Mouse (Mus musculus): ENCODE measurements around the gene Gucd1. TPM values are rescaled to one million over a fixed set of nuclear protein-coding genes. Genes with fewer than 3 reads are reported as not detected.
"Not testable (repeated sequence)": the region's sequence is repeated elsewhere in the genome, so short reads cannot be mapped to it uniquely, and the experiment has no call there.

The Gucd1 gene
- polyA plus RNA-seq, 1 experiment from 2014 or later, result 32.8 TPM

GRCm38 (mm10) chr10:75456061-75456831, 61.5 kb downstream of the Gucd1 start:
- not testable (repeated sequence) for H3K36me3 ChIP-seq (ENCODE audit: control insufficient read depth, insufficient read depth, low read length); H3K9me3 ChIP-seq (ENCODE audit: control insufficient read depth, low read length); H3K9ac ChIP-seq (ENCODE audit: low read length); H3K4me3 ChIP-seq (ENCODE audit: control insufficient read depth in 1 of 2, insufficient read depth in 1 of 2, low read depth in 1 of 2, low read length in 2 of 2); H3K27me3 ChIP-seq (ENCODE audit: control insufficient read depth, insufficient read depth, low read length)
- Histone ChIP-seq H3K4me1 (ENCODE audit: control insufficient read depth in 2 of 2, insufficient read depth in 2 of 2, low read length in 2 of 2) (peaks cover 9 to 15% of the 10 kb centered on the region in 2 experiments), H3K4me2 (ENCODE audit: low read length) (peak overlapping the region; percentile 37), H3K27ac (replicated peaks in 1 of 2; ENCODE audit: control insufficient read depth in 1 of 2, insufficient read depth in 1 of 2, low read depth in 2 of 2, low read length in 2 of 2) (peak overlapping the region; percentile 76 to 80)
- ATAC-seq (ENCODE audit: insufficient number of reproducible peaks, insufficient read depth, low FRiP score, low read depth), result peak; percentile 88
- 29% methylated on average over 11 of the region's 18 CpGs for WGBS

GRCm38 (mm10) chr10:75451036-75451786, 66.6 kb downstream of the Gucd1 start:
- Histone ChIP-seq H3K27me3 (ENCODE audit: control insufficient read depth, insufficient read depth, low read length) (no peaks in the 10 kb centered on the region), H3K36me3 (ENCODE audit: control insufficient read depth, insufficient read depth, low read length) (no peaks in the 10 kb centered on the region), H3K4me2 (ENCODE audit: low read length) (peak overlapping the region; percentile 36), H3K9me3 (ENCODE audit: control insufficient read depth, low read length) (no peaks in the 10 kb centered on the region), H3K4me1 (ENCODE audit: control insufficient read depth in 2 of 2, insufficient read depth in 2 of 2, low read length in 2 of 2) (peaks cover 32 to 50% of the 10 kb centered on the region in 2 experiments), H3K27ac (replicated peaks in 1 of 2; ENCODE audit: control insufficient read depth in 1 of 2, insufficient read depth in 1 of 2, low read depth in 2 of 2, low read length in 2 of 2) (peak overlapping the region; percentile 90 to 98), H3K9ac (ENCODE audit: low read length) (peak overlapping the region; percentile 47), H3K4me3 (ENCODE audit: control insufficient read depth in 1 of 2, insufficient read depth in 1 of 2, low read depth in 1 of 2, low read length in 2 of 2) (no peak overlapping the region)
- WGBS, result 9% methylated on average over 10 of the region's 10 CpGs
- peak; percentile 76 for ATAC-seq (ENCODE audit: insufficient number of reproducible peaks, insufficient read depth, low FRiP score, low read depth)

GRCm38 (mm10) chr10:75450331-75450730, 67.4 kb downstream of the Gucd1 start:
- H3K4me3 ChIP-seq (ENCODE audit: control insufficient read depth in 1 of 2, insufficient read depth in 1 of 2, low read depth in 1 of 2, low read length in 2 of 2), result no peak overlapping the region
- WGBS, result 91% methylated on average over 8 of the region's 8 CpGs
- no peak overlapping the region for H3K4me2 ChIP-seq (ENCODE audit: low read length)
- H3K9me3 ChIP-seq (ENCODE audit: control insufficient read depth, low read length), result no peaks in the 10 kb centered on the region
- no peak for ATAC-seq (ENCODE audit: insufficient number of reproducible peaks, insufficient read depth, low FRiP score, low read depth)
- no peak overlapping the region for H3K9ac ChIP-seq (ENCODE audit: low read length)
- H3K36me3 ChIP-seq (ENCODE audit: control insufficient read depth, insufficient read depth, low read length), result no peaks in the 10 kb centered on the region
- no peaks in the 10 kb centered on the region for H3K27me3 ChIP-seq (ENCODE audit: control insufficient read depth, insufficient read depth, low read length)
- peaks cover 32 to 45% of the 10 kb centered on the region in 2 experiments for H3K4me1 ChIP-seq (ENCODE audit: control insufficient read depth in 2 of 2, insufficient read depth in 2 of 2, low read length in 2 of 2)
- peak overlapping the region; percentile 90 to 98 for H3K27ac ChIP-seq (replicated peaks in 1 of 2; ENCODE audit: control insufficient read depth in 1 of 2, insufficient read depth in 1 of 2, low read depth in 2 of 2, low read length in 2 of 2)

DNA sequence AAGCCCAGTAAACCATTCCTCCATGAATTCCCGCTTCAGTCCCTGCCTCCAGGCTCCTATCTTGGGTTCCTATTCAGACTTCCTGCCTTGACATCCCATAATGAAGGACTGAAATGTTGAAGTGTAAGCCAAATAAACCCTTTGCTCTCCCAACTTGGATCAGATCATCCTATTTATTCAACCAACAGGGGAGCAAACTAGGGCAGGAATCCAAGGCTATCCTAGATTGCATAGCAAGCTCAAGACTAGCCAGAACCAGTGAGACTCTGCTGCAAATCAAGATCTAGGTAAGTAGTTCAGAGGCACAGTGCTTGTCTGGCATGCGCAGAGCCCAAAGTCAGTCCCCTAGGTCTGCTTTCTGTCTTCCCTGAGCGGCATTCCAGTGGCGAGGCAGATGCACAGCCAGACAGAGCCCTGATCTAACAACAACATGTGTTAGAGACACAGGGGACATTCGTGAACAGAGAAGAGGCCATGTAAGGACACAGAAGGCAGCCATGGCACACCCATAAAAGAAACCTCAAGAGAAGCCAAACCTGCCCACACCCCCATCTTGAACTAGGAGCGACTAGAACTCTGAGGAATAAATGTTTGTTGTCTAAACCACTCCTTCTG, 68.9 kb downstream of the Gucd1 start:
- ATAC-seq (ENCODE audit: insufficient number of reproducible peaks, insufficient read depth, low FRiP score, low read depth), result no peak
- Histone ChIP-seq H3K4me1 (ENCODE audit: control insufficient read depth in 2 of 2, insufficient read depth in 2 of 2, low read length in 2 of 2) (peaks cover 41 to 58% of the 10 kb centered on the region in 2 experiments), H3K4me2 (ENCODE audit: low read length) (no peak overlapping the region), H3K36me3 (ENCODE audit: control insufficient read depth, insufficient read depth, low read length) (no peaks in the 10 kb centered on the region), H3K9ac (ENCODE audit: low read length) (no peak overlapping the region), H3K27me3 (ENCODE audit: control insufficient read depth, insufficient read depth, low read length) (no peaks in the 10 kb centered on the region), H3K9me3 (ENCODE audit: control insufficient read depth, low read length) (no peaks in the 10 kb centered on the region), H3K27ac (replicated peaks in 1 of 2; ENCODE audit: control insufficient read depth in 1 of 2, insufficient read depth in 1 of 2, low read depth in 2 of 2, low read length in 2 of 2) (peak overlapping the region; percentile 9 to 39; a peak in 3 of 4 replicates), H3K4me3 (ENCODE audit: control insufficient read depth in 1 of 2, insufficient read depth in 1 of 2, low read depth in 1 of 2, low read length in 2 of 2) (no peak overlapping the region)
- 34% methylated on average over 6 of the region's 6 CpGs for WGBS

DNA sequence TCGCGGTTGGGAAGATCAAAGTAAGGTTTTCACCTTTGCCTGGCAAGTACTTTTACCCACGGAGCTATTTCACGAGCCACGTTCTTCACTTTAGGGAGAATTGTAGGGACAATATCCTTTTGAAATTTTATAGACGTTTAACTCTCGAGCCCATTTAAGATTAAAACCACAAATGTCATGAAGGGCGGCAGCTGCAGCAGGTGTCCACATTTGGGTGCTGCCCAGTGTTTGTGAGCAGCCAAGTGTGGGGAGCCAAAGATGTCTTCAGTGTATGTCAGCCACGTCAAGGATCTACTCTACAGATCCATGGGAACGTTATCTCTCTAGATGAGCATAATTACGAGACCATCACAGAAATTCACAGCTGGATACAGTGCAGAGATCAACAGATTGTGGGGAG, 70.3 kb downstream of the Gucd1 start:
- no peaks in the 10 kb centered on the region for H3K36me3 ChIP-seq (ENCODE audit: control insufficient read depth, insufficient read depth, low read length)
- H3K4me3 ChIP-seq (ENCODE audit: control insufficient read depth in 1 of 2, insufficient read depth in 1 of 2, low read depth in 1 of 2, low read length in 2 of 2), result no peak overlapping the region
- H3K9ac ChIP-seq (ENCODE audit: low read length), result no peak overlapping the region
- 83% methylated on average over 11 of the region's 11 CpGs for WGBS
- no peaks in the 10 kb centered on the region for H3K27me3 ChIP-seq (ENCODE audit: control insufficient read depth, insufficient read depth, low read length)
- H3K9me3 ChIP-seq (ENCODE audit: control insufficient read depth, low read length), result no peaks in the 10 kb centered on the region
- ATAC-seq (ENCODE audit: insufficient number of reproducible peaks, insufficient read depth, low FRiP score, low read depth), result no peak
- no peak overlapping the region for H3K4me2 ChIP-seq (ENCODE audit: low read length)
- no peak overlapping the region for H3K27ac ChIP-seq (replicated peaks in 1 of 2; ENCODE audit: control insufficient read depth in 1 of 2, insufficient read depth in 1 of 2, low read depth in 2 of 2, low read length in 2 of 2)
- peaks cover 42 to 60% of the 10 kb centered on the region in 2 experiments for H3K4me1 ChIP-seq (ENCODE audit: control insufficient read depth in 2 of 2, insufficient read depth in 2 of 2, low read length in 2 of 2)

DNA sequence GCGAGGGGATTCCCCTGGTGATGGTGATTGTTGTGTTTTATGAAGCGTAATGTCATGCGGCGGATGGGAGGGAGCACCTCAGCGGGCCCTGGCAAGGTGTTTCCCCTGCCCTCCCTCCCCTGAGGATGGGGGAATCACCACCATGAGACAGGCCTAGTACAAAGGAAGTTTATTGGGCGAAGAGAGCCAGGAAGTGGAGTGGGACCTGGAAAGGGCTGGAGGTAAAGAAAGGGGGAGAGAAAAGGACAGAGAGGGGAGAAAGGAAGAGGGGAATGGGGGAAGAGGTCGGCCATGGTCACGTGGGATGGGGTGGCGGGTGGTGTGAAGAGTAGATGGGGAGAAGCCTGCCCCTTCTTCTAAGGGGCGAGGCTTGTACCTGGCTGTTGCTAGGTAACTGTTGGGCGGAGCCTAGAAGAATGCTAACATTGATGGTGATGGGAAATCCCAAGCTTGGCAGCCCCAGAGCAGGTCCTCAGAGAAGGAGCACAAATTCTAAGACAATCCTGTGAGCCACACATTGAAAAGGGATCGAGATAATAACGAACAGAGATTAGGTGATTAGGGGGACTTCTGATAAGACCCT, 71.2 kb downstream of the Gucd1 start:
- Histone ChIP-seq H3K4me2 (ENCODE audit: low read length) (no peak overlapping the region), H3K4me3 (ENCODE audit: control insufficient read depth in 1 of 2, insufficient read depth in 1 of 2, low read depth in 1 of 2, low read length in 2 of 2) (no peak overlapping the region), H3K36me3 (ENCODE audit: control insufficient read depth, insufficient read depth, low read length) (no peaks in the 10 kb centered on the region), H3K4me1 (ENCODE audit: control insufficient read depth in 2 of 2, insufficient read depth in 2 of 2, low read length in 2 of 2) (peaks cover 44 to 61% of the 10 kb centered on the region in 2 experiments), H3K9me3 (ENCODE audit: control insufficient read depth, low read length) (no peaks in the 10 kb centered on the region), H3K9ac (ENCODE audit: low read length) (no peak overlapping the region), H3K27ac (replicated peaks in 1 of 2; ENCODE audit: control insufficient read depth in 1 of 2, insufficient read depth in 1 of 2, low read depth in 2 of 2, low read length in 2 of 2) (peak overlapping the region in 1 of 2 experiments; percentile 16; a peak in 1 of 4 replicates), H3K27me3 (ENCODE audit: control insufficient read depth, insufficient read depth, low read length) (no peaks in the 10 kb centered on the region)
- ATAC-seq (ENCODE audit: insufficient number of reproducible peaks, insufficient read depth, low FRiP score, low read depth), result no peak
- WGBS, result 60% methylated on average over 13 of the region's 13 CpGs

DNA sequence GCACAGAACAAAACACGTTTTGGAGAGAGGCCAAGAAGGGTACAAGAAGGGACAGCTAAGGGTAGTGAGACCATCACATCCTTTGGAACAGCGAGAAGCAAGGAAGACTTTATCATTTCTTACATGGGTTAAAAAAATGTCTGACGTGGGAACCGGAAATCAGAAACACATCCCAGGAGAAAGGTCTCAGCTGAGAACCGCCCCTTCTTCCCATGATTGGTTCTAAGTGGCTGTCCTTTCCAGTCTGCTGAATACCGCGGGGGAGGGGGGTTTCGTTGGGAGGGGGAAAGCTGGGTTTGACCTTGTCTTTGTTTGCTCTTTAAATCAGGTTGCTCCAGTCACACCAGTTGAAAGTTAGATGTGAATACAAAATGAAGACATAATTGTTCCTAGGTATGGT, 72.7 kb downstream of the Gucd1 start:
- 38% methylated on average over 8 of the region's 8 CpGs for WGBS
- H3K9me3 ChIP-seq (ENCODE audit: control insufficient read depth, low read length), result no peaks in the 10 kb centered on the region
- no peak overlapping the region for H3K4me3 ChIP-seq (ENCODE audit: control insufficient read depth in 1 of 2, insufficient read depth in 1 of 2, low read depth in 1 of 2, low read length in 2 of 2)
- peaks cover 32 to 52% of the 10 kb centered on the region in 2 experiments for H3K4me1 ChIP-seq (ENCODE audit: control insufficient read depth in 2 of 2, insufficient read depth in 2 of 2, low read length in 2 of 2)
- no peak overlapping the region for H3K9ac ChIP-seq (ENCODE audit: low read length)
- H3K4me2 ChIP-seq (ENCODE audit: low read length), result no peak overlapping the region
- H3K27me3 ChIP-seq (ENCODE audit: control insufficient read depth, insufficient read depth, low read length), result no peaks in the 10 kb centered on the region
- peak overlapping the region; percentile 34 to 39 for H3K27ac ChIP-seq (replicated peaks in 1 of 2; ENCODE audit: control insufficient read depth in 1 of 2, insufficient read depth in 1 of 2, low read depth in 2 of 2, low read length in 2 of 2)
- no peaks in the 10 kb centered on the region for H3K36me3 ChIP-seq (ENCODE audit: control insufficient read depth, insufficient read depth, low read length)
- ATAC-seq (ENCODE audit: insufficient number of reproducible peaks, insufficient read depth, low FRiP score, low read depth), result no peak

Data from heart, embryonic 14.5 days (tissue).